Mouse (Mus musculus) left cerebral cortex, postnatal 25 days (tissue): ENCODE measurements at regions not wholly inside any gene's neighbourhood (a gene's known extent, or its start where the extent isn't known, plus 50 kb on each side); places are given as distances from the start of the nearest gene placed in this dataset.

ENCODE experiments used
- DNase-seq, 2 experiments: peaks; one replicate each; pipeline ENCODE4 v3.0.0; 2022; ENCODE audit warnings: low spot score in 2 of 2, mixed read lengths in 1 of 2
- intact Hi-C: fragments of 180-260 bp; cut with DNase I; formaldehyde crosslinking; loops from one replicate; pipeline ENCODE4 v1.15.1; 2025

DNA sequence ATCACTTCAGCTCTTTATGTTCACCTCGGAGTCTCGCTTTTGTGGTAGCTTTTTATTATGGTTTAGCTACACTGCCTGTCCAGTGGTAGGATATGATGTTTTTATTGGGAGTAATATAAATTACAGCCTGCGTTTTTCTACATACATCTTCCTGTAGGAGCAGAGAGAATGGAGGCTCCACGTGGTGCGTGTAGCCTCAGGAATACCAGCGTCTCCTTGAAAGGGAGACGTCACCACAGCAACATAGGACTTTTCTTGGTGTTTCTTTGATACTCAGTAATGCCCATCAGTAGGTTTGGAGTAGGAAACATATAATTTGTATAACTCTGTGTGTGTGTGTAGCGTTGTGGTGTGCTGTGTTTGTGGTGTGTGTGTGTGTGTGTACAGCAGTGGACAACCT lies 150.7 kb downstream of the Ndufs4 start:
- DNase-seq: no peak
- intact Hi-C loops: loop anchor here (2.0 to 5.0 kb wide), 2 partner anchors 100 to 151 kb away; no protein-coding TSS in a partner anchor

DNA sequence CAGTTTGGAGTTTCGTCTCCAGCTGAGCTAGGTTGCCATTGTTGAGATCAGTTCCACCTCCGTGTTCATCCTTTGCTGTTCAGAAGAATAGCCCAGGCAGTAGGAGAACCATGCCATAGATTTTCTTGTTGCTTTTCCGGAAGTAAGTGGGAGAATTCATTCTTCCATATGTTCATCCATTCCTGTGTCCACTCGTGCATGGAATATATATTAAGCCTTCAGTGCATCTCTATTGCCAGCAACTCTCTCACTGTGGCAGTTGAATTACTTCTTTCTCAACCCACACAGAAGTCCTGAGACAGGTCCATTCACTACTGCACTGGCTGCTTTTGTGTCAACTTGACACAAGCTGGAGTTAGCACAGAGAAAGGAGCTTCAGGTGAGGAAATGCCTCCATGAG lies 152.2 kb downstream of the Ndufs4 start:
- peak in 1 of 2 experiments; percentile 68 for DNase-seq
- intact Hi-C loops: loop anchor here (2.0 to 5.0 kb wide), 2 partner anchors 99 to 149 kb away; no protein-coding TSS in a partner anchor

DNA sequence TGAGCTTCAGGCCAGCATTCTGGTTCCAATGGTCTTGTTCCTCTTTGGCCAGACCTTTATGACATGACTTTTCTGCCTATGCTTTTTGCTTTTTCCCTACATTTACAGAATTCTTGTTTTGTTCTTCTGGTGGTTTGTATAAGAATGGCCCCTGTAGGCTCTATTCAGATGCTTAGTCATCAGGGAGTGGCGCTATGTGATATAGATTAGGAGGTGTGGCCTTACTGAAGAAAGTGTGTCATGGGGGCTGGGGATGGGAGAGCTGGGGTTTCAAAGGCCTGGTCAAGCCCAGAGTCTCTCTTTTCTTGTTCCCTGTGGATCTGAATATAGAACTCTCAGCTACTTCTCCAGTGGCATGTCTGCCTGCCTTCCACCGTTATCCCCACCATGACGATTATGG lies 155.9 kb downstream of the Ndufs4 start:
- no peak for DNase-seq
- intact Hi-C loops: no loop called here

- DNase-seq: no peak
- intact Hi-C loops: no loop called here
Observed at GRCm38 (mm10) chr13:114230557-114230956, 157.5 kb downstream of the Ndufs4 start.

DNA sequence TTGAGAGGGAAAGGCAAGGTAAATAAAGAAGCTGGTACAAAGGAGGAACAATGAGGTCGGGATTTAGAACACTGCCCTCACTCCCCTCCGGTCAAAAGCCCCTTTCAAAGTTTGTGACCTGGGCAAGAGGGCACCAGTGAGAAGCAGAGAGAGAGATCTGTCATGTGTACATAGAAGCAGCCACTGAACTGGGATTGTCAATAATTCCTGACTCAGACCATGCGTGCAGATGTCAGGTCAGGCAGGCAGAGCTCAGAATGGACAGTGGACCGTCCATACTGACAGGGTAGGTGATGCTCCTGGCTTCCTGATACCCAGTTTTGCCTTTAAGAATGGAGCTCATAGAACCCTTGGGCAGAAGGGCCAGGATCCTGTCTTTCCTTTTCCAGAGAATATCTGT lies 161.0 kb downstream of the Ndufs4 start:
- intact Hi-C loops: no loop called here
- DNase-seq: no peak

GRCm38 (mm10) chr13:114226291-114226925 lies 161.7 kb downstream of the Ndufs4 start:
- intact Hi-C loops: no loop called here
- DNase-seq: no peak

- intact Hi-C loops: no loop called here
Observed at GRCm38 (mm10) chr13:114219870-114220492, 168.1 kb downstream of the Ndufs4 start.

DNA sequence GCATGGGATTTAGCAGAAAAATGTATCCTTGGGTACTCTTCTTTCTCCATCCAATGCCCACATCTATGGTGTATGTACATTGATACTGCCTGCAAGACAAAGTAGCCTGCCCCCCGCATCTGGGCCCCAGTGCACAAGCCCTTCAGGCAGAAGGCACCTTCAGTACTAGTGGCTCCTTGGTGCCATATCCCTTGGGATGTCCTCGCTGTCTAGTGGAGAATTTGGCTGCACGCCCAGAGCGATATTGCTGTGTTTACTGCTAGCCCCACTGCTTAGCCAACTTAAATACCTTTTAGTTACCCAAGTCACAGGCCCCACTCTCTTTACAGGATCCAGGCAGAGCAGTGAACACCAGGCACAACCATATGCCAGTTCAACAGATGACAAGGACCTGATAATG lies 173.0 kb downstream of the Ndufs4 start:
- intact Hi-C loops: no loop called here
- DNase-seq: no peak

More at GRCm38 (mm10) chr13:114219870-114220492, 168.1 kb downstream of the Ndufs4 start:
- no peak for DNase-seq
